Mouse (Mus musculus): ENCODE measurements around the gene Nol9. TPM values are rescaled to one million over a fixed set of nuclear protein-coding genes. Genes with fewer than 3 reads are reported as not detected.

Nol9 gene
- polyA plus RNA-seq, 1 experiment from 2014 or later, result 30.3 TPM

Other genes with a start within 250 kb of the Nol9 start
- gene Camta1, start 177.4 kb upstream of the Nol9 start, polyA plus RNA-seq (2015; fragmentation: Nextera tagmentation; extraction: Ambion mirVana), result 65.7 and 66.4 TPM in 2 replicates
- gene Dnajc11, start 105.6 kb upstream of the Nol9 start, polyA plus RNA-seq (2015; fragmentation: Nextera tagmentation; extraction: Ambion mirVana), result 58.3 and 61.6 TPM in 2 replicates
- 45.6 and 50.9 TPM in 2 replicates for gene Thap3, start 50.3 kb upstream of the Nol9 start, polyA plus RNA-seq (2015; fragmentation: Nextera tagmentation; extraction: Ambion mirVana)
- 28.4 and 34.2 TPM in 2 replicates for gene Phf13, start 43.1 kb upstream of the Nol9 start, polyA plus RNA-seq (2015; fragmentation: Nextera tagmentation; extraction: Ambion mirVana)
- gene Klhl21, start 30.5 kb upstream of the Nol9 start, polyA plus RNA-seq (2015; fragmentation: Nextera tagmentation; extraction: Ambion mirVana), result 16.2 and 19.7 TPM in 2 replicates
- 17.2 and 19.5 TPM in 2 replicates for gene Zbtb48, start 11.7 kb upstream of the Nol9 start, polyA plus RNA-seq (2015; fragmentation: Nextera tagmentation; extraction: Ambion mirVana)
- gene Tas1r1, start 753 bp upstream of the Nol9 start, polyA plus RNA-seq (2015; fragmentation: Nextera tagmentation; extraction: Ambion mirVana), result 0.81 and 1.7 TPM in 2 replicates
- gene Plekhg5, start 33.2 kb downstream of the Nol9 start, polyA plus RNA-seq (2015; fragmentation: Nextera tagmentation; extraction: Ambion mirVana), result 17.1 and 18.5 TPM in 2 replicates
- 1.1 and 1.2 TPM in 2 replicates for gene Tnfrsf25, start 76.6 kb downstream of the Nol9 start, polyA plus RNA-seq (2015; fragmentation: Nextera tagmentation; extraction: Ambion mirVana)
- 1.9 and 2.2 TPM in 2 replicates for gene Espn, start 113.0 kb downstream of the Nol9 start, polyA plus RNA-seq (2015; fragmentation: Nextera tagmentation; extraction: Ambion mirVana)
- 0.12 and 0.14 TPM in 2 replicates for gene Hes2, start 119.5 kb downstream of the Nol9 start, polyA plus RNA-seq (2015; fragmentation: Nextera tagmentation; extraction: Ambion mirVana)
- gene Acot7, start 138.8 kb downstream of the Nol9 start, polyA plus RNA-seq (2015; fragmentation: Nextera tagmentation; extraction: Ambion mirVana), result 52.6 and 57.3 TPM in 2 replicates
- 18.9 and 21.9 TPM in 2 replicates for gene Gpr153, start 234.9 kb downstream of the Nol9 start, polyA plus RNA-seq (2015; fragmentation: Nextera tagmentation; extraction: Ambion mirVana)